Mouse (Mus musculus) liver, postnatal 0 days (tissue): ENCODE data around the gene Ppfia4.
A peak's percentile ranks its signal among the peaks of the same experiment; 100 is the strongest.

Source experiments
- CTCF ChIP-seq: sonication (generic); IDR thresholded peaks from 2 replicates; pipeline ENCODE4 v1.5.1; 2016; ENCODE audit warnings: antibody characterized with exemption, low read depth
- EP300 ChIP-seq: IDR thresholded peaks from 2 replicates; pipeline ENCODE4 v1.6.1; 2016; ENCODE audit warnings: antibody characterized with exemption, low read depth, mild to moderate bottlenecking

DNA sequence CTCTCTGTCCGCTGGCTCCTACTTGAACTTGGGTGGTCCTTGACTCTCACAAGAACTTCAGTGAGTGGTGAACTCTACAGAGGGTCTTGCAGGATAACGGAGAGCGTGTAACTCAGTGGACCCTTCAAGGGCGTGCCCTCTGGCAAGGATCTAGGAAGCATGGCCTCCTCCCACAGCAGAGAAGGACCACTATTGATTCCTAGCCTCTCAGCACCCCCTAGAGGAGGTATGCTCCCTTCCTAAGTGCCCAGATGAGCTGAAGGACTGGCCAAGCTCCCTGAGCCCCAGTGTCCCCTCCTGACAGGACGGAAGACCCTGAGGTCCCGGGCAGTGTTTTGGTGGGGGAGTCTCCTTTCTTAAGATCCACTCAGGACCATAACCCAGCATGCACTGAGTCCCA lies 10.1 kb downstream of the Ppfia4 start:
- TF ChIP-seq CTCF = peak; percentile 59
- no peak for TF ChIP-seq EP300
